Mouse (Mus musculus): ENCODE measurements at regions not wholly inside any gene's neighbourhood (a gene's known extent, or its start where the extent isn't known, plus 50 kb on each side); places are given as distances from the start of the nearest gene placed in this dataset.

DNA sequence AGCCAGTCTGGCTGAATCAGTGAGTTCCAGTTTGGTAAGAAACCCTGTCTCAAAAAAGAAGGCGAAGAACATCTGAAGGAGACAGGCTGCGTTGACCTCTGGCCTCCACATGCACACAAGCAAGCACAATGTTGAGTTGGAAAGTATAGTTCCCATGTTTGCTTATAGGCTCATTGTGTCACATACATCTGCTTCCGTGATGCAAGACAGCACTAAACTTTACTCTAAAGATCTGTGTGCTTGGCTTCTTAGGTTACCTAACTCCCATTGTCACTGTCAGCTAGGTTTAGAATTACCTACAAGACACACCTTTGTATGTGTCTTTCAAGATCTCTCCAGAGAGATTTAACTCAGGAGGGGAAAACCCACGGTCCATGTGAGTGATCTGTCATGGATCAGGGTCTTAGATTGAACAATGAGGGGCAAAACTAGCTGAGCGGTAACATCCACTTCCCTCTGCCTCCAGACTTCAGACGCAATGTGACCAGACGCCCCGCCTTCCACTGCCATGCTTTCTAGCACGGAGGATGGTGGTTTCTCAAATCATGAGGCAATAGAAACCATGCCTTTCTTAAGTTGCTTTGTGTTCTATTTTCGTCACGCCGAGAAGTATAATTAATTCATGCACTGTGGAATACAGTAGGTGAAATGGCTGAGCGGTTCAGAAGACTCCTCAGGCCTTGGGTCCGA, 130.1 kb upstream of the Egln3 start:
- no peak for DNase-seq (ENCODE audit: extremely low spot score in 1 of 2, low spot score in 1 of 2)

DNA sequence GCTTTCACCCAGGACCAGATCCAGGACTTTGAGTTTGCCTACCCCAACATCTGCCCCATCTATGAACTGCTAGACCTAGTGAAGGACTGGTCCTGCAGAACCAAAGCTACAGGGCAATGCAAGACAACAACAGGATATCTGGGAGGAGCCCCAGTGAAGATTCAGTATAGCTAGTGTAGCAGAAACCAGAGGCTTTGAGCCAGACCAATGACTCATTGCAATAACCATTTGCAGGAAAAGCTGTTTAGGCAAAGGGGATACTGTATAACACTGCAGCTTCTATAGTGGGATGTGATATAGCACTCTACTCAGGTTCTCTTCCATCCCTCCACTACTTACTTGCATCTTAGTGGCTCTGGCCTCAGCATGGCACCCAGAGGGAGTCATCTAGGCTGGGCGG, 123.8 kb upstream of the Egln3 start:
- no peak for DNase-seq (ENCODE audit: extremely low spot score in 1 of 2, low spot score in 1 of 2)

DNA sequence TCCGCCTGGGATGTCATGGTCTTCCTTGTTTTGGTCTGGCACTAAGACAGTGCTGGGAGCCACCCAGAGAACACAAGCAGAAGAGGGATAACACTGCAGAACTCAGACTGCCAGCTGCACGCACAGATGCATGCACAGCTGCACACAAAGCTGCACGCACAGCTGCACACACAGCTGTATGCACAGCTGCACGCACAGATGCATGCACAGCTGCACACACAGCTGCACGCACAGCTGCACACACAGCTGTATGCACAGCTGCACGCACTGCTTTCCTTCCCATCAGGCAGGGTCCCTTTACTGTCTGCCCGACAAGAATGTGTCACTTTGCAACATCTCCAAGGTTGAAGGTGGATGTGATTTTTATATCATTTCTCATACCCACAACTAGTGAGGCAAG, 122.9 kb upstream of the Egln3 start:
- DNase-seq (ENCODE audit: extremely low spot score in 1 of 2, low spot score in 1 of 2): no peak

DNA sequence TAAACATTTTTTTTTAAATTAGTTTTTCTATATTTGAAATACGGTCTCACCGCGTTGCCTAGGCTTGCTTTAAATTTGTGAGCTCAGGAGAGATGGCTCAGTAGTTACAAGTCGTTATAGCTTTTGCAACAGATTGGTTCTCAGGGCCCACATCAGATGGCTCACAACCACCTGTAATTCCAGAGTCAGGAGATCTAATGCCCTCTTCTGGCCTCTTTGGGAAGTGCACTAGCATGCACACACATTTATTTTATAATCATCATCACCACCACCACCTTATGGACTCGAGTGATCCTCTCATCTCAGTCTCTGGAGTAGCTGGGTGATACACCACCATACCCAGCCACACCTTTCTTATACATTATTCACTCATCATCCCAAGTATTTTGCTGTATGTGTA, 116.9 kb upstream of the Egln3 start:
- DNase-seq (ENCODE audit: extremely low spot score in 1 of 2, low spot score in 1 of 2): no peak

DNA sequence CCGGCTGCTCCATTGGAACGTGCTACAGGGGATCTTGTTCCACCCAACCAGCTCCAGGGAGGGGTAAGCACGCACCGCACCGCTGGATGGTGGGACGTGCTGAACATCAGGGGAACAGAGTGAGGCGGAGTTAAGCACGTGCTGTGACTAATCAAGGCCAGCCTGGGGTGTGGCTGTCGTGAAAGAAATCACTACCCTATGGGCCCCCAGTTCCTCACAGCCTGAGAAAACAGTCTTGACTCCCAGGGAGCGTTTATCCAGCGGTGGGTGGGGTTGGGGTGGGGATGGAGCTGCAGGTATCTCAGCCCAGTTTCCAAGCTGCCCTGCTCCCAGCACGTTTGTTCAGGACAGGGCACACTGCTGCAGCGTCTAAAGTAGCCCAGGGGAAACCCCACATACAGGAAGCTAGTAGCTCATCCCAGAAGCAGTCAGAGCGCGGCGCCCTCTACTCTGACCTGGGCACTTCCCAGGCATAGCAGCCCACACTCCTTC, 113.4 kb upstream of the Egln3 start:
- no peak for DNase-seq (ENCODE audit: extremely low spot score in 1 of 2, low spot score in 1 of 2)

DNA sequence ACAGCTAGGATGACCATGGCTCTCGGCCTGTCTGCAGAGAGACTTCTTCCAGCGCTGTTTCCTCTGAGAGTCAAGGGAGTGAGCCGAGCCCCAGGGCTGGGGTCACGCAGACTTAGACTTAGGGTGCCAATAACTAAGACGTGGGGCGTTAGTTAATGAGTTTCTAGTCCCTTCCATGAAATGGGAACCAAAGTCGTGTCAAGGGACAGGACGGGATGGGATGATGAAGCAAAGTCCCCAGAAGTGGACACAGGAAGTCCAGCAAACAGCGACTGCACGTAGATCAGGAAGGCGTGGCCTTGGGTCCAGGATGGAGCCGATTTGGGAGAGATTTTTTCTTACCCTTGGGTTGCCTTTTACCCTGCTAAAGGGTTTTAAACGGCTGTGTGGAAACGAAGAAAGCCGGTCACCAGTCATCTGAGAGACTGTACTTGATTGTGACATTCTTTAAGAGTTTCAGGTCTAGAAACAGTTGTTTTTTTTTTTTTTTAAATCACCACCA, 112.5 kb upstream of the Egln3 start:
- no peak for DNase-seq (ENCODE audit: extremely low spot score in 1 of 2, low spot score in 1 of 2)

DNA sequence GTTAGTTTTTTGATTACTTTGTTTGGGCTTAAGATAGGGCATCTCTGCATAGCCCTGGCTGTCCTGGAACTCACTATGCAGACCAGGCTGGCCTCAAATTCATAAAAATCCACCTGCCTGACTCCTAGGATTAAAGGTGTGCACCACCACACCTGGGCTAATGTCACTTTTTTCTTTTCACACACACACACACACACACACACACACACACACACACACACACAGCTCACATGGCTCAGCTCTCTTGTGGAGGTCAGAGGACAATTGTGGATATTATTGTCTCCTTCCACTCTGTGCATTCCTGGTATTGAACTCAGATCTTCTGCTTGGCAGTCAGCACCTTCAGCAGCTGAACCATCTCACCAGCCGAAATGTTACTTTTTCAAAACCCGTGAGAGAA, 110.5 kb upstream of the Egln3 start:
- no peak for DNase-seq (ENCODE audit: extremely low spot score in 1 of 2, low spot score in 1 of 2)

DNA sequence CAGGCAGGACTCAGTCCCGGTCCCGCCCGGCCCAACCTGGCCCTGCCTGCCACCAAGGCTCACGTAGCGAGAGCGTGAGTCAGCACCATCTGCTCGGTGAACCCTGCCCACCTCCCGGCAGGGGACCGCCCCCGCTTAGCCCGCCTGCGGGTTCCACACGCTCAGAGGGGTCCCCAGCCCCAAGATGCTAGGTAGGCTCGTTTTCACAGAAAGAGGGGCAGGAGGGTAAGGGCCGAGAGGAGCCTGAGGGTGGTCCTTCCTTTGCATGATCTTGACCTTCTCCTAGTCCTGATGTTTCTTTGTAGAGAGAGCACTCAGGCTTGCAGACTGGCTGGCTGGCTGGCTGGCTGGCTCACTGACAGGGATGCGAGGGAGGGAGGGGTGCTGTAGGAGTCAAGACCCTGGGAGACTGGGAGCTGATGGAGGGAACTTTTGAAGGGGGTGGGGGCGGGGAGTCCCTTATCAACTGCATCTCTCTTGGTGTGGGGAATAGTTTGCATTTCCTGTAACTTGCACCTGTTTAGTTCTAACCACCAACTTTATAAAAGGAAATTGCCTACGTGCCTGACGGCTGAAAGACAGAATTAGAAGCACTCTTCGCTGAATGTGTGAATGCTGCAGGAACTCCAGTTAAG, 109.7 kb upstream of the Egln3 start:
- peak in 1 of 2 experiments; percentile 11 for DNase-seq (ENCODE audit: extremely low spot score in 1 of 2, low spot score in 1 of 2)

DNA sequence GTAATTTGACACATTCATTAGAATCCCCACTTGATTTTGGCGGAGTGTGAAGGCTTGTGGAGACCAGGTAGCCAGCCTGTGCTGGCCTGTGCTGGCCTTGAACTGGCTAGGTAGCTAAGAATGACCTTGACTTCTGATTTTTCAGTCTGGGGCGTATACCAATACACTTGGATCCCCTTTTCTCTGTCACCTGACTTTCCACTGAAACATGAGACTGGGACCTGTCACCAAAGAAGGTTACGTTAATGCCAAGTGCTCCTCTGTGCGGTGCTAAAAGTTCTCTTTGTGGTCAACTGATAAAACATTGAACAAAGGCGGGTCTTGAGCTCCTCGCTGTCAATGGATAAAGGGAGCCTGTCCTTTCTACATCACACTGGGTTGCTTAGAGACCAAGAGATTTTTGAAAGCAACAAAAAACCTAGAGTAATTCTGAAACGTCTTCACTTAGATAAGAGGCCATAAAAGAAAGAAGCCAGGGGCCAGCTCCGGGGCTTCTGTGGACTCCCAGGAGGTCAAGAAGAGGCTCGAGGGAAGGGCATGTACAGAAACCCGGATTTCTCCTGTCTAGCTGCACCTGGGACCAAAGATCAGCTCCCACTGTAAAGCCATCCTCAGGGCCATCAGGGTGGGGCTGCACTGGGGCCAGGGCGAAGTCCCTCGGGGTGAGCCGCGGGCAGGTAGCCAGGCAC, 109.0 kb upstream of the Egln3 start:
- no peak for DNase-seq (ENCODE audit: extremely low spot score in 1 of 2, low spot score in 1 of 2)

DNA sequence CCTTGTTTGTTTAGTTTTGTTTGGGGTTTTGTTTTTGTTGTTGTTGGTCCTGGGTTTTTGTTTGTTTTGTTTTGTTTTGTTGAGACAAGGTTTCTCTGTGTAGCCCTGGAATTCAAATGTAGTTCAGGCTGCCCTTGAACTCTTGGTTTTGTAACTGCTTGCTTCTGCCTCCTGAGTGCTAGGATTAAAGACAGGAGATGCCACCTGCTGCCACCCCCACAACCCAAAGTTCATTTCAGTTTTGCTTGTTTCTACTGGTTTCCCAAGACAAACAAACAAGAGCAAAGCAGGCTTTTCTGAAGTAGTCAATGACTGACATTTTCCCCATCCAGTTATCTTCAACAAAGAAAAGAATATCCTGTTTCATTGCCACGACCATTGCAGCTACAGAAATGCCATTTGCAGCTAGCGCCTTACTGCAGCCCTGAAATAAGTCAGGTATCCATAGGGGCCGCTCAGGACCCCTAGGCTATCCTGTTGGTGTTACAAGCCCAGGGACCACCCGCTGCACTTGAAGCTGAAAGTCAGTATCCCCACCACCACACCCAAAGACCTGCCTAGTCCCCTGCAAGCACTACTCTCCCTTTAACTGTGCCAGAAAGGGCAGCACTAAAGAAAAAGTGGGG, 108.3 kb upstream of the Egln3 start:
- DNase-seq (ENCODE audit: extremely low spot score in 1 of 2, low spot score in 1 of 2): no peak

DNA sequence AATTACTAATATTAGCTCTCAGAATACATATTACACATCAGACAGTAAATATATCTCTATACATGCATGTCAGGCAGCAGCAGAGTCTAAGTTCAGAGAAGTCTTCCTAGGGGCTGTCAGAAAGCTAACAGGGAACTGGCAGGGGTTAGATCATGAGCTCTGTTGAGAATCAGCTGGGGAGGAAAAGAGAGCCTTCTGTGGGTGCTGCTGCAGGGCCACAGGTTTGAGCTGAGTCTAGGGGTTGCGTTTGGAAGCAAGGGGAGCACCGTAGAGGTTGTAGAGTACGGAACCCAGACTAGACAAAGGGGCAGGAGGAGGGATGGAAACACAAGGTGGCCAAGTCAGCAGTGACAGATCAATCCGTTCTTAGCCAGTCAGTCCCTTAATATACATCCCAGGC, 106.2 kb upstream of the Egln3 start:
- DNase-seq (ENCODE audit: extremely low spot score in 1 of 2, low spot score in 1 of 2): no peak

DNA sequence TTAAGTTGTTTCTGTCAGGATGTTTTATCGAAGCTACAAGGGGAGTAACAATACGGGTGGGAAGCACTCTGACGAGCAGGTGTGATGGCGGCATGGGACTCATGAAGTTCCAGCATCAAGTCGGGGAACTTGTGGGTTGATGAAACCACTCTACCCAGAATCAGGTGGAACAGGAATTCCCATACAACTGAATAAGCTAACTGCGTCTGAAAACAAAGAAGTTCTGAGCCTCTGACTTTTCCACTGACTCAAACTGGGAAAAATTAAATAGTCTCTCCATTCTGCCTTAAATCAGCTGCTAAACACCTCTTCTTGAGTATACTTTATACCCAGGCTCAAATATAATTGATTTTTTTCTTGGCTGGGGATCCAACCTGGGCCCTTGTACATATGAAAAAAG, 105.6 kb upstream of the Egln3 start:
- DNase-seq (ENCODE audit: extremely low spot score in 1 of 2, low spot score in 1 of 2): no peak

DNA sequence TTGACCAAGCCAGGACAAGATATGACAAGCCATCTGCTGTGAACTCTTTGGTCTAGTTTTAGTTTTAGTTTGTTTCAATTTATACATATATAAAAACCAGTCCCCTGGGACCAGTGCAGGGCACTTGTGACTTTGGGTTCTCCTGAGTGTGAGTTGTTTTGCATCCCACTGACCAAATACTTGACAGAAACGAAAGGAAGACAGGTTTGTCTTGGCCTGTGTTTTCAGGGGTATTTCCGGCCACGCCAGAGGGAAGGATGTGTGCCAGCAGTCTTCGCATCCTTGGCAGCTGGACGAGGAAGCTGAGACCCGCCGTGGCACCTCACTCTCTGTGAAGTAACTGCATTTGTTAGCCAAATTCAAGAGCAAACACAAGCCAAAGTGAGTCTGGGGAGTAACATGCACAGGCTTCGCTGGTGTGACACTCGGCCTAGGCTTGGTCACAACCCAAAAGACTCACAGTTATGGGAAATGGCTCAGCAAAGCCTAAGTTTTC, 101.5 kb upstream of the Egln3 start:
- DNase-seq (ENCODE audit: extremely low spot score in 1 of 2, low spot score in 1 of 2): no peak

DNA sequence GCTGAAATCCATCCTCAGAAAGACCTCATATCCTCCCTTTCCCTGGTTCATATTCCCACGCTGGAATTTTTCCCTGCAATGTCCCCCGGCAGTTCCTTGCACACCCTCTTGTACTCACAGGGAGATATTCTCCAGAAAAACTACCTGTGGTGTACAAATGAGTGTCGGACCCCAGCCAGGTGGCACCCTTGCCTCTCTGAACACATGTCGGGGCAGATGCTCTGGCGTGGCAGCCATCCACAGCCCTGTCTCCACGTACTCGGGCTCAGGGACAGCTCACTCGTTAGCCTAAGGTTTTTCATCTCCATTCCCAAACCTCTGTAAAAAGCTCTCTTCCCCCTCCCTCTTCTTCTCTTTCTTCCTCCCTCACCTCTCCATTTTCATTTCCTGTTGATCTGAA, 100.1 kb upstream of the Egln3 start:
- DNase-seq (ENCODE audit: extremely low spot score in 1 of 2, low spot score in 1 of 2): no peak

DNA sequence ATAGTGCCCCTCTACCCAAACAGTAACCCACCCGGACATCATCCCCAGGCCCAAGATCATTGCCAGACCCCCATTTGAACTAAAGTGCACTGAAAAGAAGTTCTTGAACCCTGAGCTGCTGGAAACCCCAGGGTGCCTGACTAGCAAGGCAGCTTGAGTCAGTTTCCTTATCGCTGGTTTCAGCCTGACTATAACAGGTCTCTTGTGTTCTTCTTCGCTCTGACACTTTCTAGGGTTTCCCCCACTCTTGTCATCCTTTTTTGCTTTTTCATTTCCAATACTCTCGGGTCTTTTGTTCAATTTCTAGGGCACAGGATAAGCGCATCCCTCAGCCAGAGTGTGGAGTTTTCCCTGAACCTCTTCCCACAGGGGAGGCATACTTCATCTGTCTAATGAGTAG, 95.8 kb upstream of the Egln3 start:
- no peak for DNase-seq (ENCODE audit: extremely low spot score in 1 of 2, low spot score in 1 of 2)

DNA sequence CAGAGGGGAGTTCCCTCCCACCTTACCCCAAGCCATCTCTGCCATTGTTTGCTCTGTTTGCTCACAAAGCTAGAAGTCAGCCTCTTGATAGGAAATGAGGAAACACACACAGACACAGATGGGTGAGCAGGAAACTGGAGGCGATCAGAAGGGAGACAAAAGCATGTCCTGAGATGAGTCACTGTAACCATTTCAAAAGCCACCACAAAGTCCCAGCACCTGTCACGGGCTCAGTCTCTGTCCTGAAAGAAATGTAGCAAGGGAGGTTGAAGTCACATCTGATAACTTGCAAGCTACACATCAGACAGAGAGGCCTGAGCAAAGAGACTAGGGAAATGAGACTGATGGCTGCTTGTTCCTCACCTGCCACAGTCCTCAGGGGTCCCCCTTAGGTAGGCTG, 89.6 kb upstream of the Egln3 start:
- DNase-seq (ENCODE audit: extremely low spot score in 1 of 2, low spot score in 1 of 2): no peak

DNA sequence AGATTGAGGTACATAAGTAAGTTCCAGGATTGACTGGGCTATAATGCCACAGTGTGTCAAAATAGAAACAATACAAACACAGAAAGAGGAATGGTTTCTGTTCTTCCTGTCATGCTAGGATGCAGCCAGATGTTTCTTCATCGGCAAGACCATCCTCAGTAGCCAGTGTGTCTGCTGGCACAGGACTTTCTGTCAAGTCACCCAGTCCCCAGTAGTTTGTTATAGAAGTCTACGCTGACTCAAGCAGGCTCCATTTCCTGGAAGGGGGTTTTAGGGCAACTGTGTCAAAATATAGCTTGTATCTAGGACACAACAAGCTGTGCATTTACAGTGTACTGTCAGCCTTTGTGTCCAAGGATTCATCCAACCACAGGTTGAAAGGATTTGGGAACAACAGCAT, 86.7 kb upstream of the Egln3 start:
- no peak for DNase-seq (ENCODE audit: extremely low spot score in 1 of 2, low spot score in 1 of 2)

DNA sequence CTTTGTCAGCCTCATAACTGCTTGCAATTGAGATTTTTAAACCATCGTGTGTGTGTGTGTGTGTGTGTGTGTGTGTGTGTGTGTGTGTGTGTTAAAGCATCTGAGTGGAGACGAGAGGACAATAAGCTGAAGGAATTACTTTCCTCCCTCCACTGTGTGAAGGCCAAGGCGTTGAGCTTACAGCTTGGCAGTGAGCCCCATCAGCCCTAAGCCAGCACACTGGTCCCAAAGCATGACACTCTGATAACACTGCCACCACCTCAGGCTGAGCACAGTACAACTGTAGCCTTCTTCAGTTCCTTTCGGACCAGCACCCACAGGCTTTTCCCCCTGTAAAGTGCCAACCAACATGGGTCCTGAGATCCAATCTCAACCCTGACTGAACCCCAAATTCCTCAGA, 85.1 kb upstream of the Egln3 start:
- no peak for DNase-seq (ENCODE audit: extremely low spot score in 1 of 2, low spot score in 1 of 2)

DNA sequence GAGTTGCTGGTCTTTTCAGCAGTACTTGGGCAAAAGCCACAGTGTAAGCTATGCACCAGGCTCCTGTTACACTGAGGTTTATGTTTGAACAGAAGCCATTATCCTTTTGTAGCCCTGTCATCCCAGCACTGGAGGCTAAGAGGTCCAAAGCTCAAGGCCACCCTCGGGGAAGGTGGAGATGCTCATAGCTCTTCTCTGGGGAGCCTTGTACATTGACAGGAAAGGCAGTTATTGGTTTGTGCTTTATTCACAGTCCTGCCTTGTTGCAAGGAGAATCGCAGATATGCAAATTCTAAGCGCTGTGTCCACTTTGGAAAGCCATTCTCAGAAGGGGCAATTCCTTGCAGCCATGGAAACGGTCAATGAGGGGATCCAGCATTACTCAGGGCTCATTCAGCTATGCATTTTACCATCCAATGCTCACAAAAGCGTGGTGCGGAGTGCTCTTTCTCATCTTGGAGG, 84.4 kb upstream of the Egln3 start:
- no peak for DNase-seq (ENCODE audit: extremely low spot score in 1 of 2, low spot score in 1 of 2)

DNA sequence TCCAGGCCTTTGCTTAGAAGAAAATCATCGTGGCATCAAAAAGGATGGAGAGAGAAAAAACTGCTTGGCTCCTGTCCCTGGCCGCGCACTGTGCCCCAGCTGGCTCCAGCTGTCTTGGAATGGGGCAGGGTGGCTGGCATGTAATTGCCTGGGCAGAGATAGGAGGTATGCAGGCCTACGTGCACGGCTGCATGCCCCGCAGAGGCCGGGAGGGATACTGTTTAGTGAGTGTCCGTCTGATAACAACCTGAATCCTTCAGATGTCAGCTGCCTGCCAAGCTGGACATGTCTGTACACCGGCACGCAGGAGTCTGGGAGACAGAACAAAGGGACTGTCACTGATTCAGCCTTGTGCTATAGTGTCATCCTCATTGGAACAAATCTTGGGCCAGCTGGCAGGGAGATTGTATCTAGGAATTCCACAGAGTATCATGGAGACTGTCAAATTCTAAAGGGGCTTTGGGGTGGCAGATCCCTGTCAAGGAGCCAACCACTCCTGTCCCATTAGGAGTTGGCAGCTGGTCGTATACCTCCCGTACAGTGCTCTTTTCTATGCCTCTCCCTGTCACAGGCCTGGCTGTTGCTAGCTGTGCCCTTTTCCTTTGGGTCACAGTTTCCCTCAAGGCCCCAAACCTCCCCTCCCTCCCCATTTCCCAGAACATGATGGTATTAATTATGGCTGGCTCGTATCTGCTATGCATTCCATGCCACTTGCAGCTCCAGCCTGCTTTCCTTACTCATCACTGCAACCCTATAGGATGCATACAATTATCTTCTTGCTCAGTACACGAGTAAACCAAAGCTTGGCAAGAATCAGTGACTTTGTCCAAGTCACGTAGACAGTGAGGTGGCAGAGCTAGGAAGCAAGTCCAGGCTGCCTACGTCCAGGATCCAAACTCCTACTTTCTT, 83.5 kb upstream of the Egln3 start:
- no peak for DNase-seq (ENCODE audit: extremely low spot score in 1 of 2, low spot score in 1 of 2)

Measured in layer of hippocampus, postnatal 25 days (tissue).